Mouse (Mus musculus) urinary bladder, postnatal 4 days (tissue): Measurements from ENCODE around the gene Matn1.
A peak's percentile ranks its signal among the peaks of the same experiment; 100 is the strongest.

Experiments
- DNase-seq, 2 experiments: peaks; one replicate each; pipeline ENCODE4 v3.0.0; 2021 to 2022; ENCODE audit warnings: low spot score in 2 of 2

The Matn1 gene

DNA sequence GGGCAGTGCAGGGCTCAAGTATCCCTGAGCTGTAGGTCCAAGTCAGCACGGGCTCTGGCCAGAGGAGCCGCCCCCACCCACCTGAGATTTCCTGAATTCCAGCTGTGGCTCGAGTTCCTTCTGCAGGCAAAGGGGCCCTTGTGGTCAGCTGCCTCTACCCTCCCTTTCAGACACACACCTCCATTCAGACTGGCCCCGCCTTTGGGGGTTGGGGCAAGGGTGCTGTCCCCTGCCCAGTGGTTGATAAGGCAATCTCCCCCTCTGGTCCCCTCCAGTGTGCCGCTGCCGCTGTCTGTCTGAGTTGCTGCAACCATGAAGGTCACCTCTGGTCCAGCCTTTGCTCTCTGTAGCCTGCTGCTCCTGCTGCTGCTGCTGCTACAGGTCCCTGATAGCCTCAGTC lies at the start of gene Matn1:
Gene Matn1, plus strand, starts transcription at position 274 of the 400 bp plus-strand sequence.
- no peak for DNase-seq

DNA sequence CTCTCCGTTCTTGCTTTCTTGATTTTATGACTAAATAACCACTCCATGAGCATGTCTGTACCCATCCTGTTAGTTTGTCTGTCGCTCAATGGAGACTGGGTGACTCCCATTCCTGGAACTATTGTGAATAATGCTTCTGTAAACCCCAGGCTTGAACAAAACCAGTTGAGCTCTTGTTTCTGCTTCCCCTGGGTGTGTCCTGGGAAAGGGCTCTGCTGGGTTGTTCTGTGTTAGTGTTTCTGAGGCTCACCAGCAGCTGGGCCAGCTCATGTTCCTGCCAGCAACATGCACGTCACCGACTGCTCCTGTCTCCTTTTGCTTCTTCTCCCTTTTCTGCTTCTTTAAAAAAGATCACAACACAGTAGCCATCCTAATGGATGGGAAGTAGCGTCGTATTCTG lies 48.5 kb upstream of the Matn1 start:
- DNase-seq = no peak

DNA sequence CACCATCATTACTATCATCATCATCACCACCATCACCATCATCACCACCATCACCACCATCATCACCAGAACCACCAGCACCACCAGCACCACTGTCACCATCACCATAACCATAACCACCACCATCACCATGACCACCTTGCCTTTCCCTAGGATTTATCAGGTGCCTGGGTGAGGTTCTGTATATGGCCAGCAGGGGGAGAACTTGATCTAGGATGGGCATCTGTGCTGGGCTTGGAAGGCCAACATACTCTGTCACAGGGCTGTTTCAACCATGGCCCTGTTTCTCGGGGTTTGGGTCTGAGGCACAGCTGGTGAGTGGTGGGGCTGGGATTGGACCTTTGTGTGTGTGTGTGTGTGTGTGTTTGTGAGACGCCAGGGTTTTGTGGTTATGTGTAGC lies 47.8 kb upstream of the Matn1 start:
- peak in 1 of 2 experiments; percentile 70 for DNase-seq

DNA sequence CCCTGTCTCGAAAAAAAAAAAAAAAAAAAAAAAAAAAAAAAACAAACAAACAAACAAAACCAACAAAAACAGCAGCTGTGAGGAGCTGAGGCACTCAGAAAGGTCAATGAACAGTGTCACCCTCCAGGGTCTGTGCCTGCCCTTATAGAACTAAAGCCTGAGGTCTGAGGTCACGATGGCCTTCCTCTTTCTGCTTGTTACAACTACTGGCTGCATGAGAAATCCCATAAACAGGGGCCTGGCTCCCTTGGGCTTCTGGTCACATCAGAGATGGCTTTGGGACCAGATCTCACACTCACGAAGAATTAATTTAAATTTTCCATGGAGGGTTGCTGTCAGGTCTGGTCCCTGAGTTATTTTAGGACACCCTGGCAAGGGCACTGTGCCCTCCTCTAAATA lies 44.8 kb upstream of the Matn1 start:
- DNase-seq = no peak

DNA sequence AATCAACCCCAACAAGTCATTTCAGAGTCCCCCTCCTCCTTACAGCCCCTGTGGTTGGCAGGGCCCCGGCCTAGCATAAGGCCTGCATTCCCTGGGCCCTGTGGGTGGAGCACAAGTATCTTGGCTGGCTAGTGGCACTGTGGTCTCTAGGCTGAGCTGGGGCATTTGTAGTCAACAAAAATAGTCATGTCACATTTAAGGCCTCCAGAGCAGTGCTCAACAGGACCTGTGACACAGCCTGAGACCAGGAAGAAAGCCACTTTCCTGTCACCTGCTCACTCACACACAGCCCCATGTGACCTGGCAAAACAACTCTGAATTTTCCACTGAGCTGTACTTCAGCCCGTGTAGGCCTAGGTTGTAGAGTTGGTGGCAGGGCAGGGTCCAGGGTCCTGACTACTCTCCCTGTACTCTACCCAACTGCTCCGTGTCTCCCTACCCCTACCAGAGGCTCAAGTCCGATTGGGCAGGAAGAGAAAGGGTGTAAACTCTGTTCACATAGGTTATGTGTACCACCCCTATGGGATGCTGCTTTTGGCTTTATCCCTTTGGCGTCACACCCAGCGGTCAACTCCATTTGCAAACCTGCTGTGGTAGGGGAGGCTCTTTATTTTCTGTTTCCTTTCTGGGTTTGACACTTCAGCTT lies 44.3 kb upstream of the Matn1 start:
- no peak for DNase-seq

DNA sequence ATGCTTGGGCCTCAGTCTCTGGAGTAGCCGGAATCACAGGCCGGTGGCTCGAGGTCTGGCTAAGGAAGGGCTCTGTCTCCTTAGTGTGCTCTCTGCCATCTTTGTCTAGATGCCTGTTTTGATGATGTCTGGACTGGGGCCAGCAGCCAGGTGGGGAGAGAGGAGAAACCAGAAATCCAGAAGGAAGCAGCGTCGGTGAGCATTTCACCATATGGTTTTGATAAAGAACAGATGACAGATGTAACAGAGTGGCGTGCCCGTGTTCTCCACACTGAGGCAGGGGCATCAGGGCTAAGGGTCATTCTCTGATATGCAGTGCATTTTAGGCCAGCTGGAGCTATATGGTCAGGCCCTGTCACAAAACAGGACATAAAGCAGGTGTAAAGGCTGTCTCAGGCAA lies 43.4 kb upstream of the Matn1 start:
- no peak for DNase-seq

DNA sequence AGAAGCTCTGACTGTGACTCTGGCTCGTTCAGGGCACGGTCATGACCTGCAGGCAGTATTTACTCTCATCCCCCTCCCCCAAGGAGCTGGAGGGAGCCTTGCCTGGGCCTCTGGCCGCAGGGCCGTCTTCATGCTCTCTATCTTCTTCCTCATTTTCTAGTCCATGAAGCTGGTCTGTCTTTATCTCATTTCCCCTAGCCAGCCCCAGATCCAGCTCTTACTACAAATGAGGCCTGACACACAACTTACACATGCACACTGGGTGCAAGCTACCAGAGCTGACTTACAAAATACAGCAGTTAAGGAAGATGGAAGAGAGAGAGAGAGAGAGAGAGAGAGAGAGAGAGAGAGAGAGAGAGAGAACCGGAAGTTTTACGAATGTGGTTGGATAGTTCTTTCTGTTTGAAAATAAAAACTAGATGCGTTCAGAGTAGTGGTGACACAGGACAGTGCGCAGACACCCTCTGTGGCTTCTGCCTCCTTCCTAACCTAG lies 41.9 kb upstream of the Matn1 start:
- DNase-seq = no peak

DNA sequence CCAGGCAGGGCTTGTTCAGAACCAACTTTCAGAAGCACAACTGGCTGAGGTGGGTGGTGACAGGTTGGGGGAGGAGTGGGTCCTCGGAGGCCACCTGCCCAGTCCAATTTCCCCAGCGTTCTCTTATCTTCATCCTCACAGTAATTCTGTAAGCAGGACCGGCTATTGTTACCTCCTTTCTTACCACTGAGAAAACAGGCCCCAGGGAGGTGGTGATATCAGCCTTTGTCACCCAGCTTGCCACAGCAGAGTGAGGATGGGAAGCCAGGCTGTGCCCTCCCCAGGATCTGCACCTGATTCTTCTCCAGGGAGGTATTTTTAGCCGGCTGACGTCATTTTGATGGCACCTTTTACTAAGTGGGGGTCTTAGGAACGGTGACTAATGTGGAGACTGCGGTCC lies 39.2 kb upstream of the Matn1 start:
- no peak for DNase-seq

DNA sequence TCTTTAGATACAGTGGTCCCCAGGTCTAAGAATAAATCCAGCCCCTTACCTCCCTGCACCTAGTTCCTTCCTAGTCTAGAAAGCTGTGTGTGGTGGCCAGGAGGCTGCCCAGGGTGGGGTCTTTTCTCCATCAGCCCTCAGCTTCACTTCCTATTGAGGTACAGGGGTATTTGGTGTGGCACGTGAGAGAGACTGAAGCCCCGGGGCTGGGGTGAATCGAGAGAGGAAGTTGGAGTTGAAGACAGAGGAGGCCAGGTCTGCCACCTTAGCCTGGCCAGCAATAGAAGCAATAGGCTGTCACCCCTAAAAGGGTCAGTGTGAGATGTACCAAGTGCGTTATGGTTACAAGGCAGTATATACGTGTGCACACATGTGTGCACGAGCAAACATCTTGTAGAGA lies 38.3 kb upstream of the Matn1 start:
- DNase-seq = no peak

DNA sequence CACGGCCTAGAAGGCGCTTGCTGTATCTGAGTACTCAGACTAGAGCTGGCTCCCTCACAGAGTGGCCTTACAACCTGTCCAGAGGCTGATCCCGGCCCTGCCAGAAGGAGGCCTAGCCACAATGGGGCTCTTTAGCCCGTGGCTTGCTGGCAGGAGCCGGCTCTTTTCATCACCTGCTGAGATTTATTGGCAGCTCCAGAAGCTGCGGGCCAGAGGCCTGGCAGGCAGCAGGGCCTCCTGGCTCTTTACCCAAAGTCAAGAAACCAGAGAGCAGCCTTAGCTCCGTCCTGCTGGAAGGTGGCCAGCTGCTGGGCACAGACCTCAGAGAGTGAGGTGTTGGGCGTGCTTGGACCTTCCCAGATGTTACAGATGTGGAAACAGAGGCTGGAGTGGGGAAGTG lies 37.9 kb upstream of the Matn1 start:
- no peak for DNase-seq

DNA sequence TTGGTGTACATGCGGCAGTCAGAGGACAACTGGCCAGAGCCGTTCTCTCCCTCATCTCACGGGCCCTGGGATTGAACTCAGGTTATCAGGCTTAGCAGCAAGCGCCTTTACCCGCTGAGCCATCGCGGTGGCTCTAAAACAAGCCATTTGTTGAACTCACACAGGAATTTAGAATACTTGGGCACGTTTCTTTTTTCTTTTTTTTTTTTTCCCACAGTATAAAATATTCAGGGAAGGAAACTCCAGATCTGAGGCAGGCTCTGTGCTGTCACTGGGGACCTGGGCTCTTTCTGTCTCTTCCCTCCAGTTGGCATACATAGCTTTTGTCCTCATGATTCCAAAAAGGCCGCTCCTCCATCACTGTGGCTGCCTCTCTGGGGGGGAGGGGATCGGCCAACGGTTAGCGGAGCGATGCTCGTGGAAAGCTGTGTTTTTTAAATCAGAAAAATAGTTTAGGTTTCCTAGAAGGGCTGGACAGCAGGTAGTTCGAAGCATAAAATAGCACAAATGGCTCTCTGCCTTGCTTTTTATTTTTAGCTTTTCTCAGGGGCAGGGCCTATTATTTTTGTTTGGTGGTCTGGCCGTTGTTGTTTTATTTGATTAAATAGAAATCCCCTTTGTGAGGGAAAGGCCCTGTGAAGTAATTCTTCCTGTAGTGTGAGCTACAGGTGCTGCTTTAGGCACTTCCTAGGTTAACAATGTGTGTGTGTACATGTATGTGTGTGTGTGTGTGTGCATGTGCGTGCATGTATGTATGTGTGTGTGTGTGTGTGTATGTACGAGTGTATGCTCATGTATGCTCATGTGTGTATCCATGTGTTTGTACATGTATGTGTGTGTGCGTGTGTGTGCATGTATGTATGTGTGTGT lies 36.8 kb upstream of the Matn1 start:
- no peak for DNase-seq

DNA sequence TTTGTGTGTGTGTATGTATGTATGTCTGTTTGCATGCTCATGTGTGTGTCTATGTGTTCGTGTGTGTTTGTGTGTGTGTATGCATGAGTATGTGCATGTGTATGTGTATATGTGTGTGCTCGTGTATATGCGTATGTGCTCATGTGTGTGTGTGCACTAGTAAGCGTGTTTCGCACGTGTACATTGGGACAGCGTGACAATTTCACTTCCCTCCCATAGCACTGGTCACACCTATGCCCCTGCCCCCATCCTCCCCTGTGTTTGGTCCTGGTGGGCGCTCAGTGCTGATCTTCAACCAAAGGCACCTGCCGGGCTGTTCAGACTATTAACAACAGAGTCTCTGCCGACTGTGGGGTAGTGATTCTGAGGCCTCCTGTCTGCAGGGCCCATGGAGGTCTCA lies 36.1 kb upstream of the Matn1 start:
- no peak for DNase-seq

DNA sequence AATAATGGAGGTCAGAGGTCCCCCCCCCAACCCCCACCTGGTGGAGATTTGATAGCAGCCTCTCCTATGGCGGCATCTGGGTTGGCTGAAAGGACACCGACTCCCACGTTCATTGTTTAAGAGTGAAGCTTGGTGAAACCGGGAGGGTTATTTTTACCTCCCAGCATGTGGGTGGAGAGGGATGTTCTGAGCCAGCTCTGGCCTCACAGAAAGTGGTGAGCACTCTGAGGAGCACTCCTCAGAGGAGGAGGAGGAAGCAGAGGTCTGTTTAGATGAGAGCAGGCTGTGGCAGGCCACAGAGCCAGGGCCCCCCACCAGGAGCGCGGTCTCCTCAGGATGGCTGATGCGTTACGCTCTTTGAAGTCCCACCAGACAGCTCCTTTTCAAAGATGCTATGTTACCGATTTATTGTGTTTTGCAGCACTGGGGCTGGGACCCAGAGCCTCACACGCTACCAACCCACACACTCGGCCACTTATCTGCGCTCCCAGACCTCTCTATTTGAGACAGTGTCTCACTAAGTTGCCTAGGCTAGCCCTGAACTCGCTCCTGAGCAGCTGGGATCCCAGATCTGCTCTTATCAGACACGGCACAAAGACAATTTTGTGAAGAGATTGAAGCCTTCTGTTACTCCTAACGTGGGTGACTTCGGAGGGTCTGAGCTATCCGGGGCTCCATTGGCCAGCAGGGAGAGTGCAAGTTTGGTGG lies 34.9 kb upstream of the Matn1 start:
- no peak for DNase-seq

DNA sequence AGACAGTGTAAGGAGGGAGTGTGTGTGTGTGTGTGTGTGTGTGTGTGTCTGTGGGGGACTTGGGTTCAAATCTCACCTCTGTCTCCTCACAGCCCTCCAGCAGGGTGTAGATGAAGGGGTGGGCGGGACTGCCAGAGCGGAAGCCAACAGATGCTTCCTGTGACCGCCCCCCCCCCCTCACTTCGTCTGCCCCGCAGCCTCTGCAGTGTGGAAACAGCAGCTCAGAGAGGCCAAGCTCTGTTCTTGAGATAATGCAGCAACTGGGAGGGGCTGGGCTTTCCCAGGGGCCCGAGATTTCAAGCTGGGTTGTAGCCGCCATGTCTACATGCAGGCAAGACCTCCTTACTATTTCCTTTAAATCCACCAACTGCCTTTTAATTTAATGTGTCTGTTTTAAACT lies 33.5 kb upstream of the Matn1 start:
- no peak for DNase-seq

DNA sequence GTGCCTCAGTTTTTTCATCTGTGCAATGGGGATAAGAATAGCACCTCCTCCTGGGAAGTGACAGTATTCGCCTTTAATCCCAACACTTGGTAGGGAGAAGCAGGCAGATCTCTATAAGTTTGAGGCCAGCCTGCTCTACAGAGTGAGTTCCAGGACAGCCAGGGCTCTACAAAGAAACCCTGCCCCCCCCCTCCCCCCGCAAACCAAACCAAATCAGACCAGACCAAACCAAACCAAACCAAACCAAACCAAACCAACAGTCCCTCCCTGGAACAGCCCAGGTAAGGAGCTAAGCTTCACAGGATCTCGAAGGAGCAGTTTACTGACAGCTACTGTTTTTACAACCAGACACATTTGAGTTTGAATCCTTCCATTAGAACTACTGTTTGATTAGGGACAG lies 31.6 kb upstream of the Matn1 start:
- no peak for DNase-seq

DNA sequence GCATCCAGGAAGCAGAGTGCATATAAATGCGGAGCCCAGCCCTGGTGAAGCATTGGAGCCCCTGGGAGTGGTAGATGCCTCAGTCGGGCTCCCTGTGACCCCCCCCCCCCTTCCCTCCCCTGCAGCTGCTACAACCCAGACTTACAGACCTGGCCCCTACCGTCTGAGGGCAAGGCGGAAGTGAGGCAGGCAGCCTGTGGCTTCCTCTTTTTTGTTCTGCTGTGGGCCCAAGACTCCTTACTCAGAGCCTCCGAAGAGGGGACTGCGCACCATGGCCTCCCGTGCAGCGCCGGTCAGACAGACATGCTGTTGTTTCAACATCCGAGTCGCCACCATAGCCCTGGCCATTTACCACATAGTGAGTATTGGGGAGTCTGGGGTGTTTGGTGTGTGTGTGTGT lies 31.1 kb upstream of the Matn1 start, which contains the start of gene Laptm5:
Gene Laptm5, plus strand, starts transcription at position 49 of the 400 bp plus-strand sequence.
- DNase-seq = no peak

DNA sequence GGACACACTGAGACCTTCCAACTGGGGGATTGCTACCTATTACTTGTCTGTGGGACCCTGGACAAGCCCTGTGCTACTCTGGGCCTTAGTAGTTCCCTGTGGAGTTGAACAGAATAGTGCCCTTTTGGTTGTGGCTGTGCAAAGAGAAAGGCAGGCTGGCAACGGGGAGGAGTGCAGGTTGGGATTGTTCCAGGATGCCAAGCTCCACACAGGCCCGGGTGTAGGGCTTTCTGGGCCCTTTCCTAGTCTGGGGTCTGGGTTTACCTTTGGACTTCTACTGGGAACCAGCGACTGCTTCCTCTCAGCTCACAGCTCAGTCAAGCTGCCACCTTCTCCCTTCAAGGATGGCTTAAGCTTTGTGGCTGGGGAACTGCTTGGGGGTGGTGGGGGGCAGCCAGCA lies 30.7 kb upstream of the Matn1 start:
- no peak for DNase-seq

DNA sequence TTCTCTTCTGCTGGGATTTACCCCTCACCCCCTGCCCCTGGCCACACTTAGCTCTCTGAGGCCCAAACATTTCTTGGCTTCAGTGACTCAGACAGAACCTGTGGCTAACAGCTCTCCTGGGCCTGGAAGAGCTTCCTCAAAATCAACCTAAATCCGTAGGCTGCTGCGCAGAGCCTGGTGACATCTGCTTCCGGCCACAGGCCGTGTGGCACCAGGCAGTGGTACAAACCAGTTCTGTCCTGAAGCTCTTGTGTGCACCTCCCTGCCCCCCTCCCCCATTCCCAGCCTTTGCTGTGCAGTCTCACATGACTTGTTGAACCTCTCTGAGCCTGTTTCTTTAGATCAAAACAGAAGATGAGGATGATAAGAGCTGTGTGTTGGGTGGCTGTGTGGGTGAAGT lies 30.2 kb upstream of the Matn1 start:
- DNase-seq = no peak

DNA sequence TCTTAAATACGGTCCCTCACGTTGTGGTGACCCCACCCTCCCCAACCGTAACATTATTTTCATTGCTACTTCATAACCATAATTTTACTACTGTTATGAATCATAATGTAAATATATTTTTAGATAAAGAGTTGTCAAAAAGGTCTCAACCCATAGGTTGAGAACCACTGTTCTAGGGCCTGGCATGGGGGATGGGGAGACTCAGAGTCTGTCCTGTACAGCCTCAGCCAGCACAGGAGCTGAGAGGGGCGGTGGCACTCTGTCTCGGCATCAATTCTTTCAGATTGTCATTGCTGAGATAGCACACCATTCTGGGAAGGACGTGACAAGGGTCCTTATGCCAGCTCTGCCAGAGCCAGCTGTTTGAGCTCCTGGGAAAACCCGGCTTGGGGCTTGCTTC lies 29.7 kb upstream of the Matn1 start:
- DNase-seq = no peak

DNA sequence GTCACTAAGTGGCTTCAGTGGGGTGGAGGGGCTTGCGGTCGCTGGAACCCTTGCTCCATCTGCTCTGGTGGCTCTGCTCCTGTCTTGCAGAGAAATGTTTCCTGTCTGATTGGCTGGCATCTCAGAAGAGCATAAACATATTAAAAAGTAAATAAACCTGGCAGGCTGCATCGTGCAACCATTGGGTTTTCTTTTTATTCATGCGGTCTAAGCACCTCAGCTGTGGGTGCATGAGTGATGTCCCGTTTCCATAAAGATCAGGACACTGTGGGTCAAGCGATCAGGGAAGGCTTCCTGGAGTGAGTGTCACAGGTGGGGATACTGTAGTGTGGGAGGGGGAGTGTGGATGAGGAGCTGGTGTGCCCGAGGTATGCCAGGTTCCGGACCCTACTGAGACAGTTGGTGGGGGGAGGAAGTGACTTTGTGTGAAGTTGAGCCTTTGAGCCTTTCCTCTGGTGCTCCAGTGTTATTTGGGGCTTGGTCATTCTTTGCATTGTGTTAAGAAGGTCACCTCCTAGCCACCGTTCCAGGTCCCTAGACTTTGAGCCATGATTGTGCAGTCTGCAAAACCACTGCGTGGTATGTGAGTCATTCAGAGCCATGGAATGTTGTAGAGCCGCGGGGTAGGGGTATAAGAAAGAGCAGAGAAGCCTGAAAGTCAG lies 29.0 kb upstream of the Matn1 start:
- no peak for DNase-seq

DNA sequence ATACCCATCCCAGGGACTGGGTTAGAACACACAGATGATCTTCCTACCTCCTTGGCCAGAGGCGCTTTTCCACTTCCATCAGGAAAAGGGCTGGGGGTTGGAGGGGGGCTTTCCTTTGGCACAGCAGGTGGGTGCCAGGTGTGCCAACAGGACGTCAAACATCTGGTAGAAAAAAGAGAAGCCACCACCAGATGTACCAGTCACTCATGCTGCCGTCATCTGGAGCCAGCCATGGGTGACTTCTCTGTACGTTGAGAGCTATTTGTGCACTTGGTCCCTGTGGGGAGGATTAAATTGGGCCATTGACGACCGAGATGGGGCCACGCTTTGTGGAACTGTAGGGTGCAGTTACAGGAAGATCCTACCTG lies 28.5 kb upstream of the Matn1 start:
- DNase-seq = no peak

DNA sequence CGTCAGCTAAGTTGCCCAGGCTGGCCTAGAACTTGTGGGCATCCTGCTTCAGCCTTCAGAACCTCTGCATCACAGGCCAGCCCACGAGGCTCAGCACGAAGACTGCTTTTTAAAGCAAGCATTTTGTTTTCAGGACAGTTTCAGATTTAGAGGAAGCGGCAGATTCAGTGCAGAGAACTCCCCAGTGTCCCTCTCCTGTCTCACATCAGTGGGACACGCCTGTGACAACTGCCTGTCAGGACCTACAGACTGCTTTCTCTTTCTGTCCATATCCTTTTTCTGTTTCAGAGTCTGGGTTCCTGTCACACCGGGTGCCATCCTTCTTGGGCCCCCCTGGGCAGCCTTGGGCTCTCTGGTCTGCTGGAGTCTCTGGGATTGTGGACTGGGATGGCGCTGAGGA lies 27.5 kb upstream of the Matn1 start:
- no peak for DNase-seq
